Mouse (Mus musculus): Measurements from ENCODE around the gene Tnfsf4. TPM values are rescaled to one million over a fixed set of nuclear protein-coding genes. Genes with fewer than 3 reads are reported as not detected.

Gene Tnfsf4
- polyA plus RNA-seq, 1 experiment from 2014 or later: not detected

- Histone ChIP-seq H3K4me3 (no peak overlapping the region), H3K9me3 (no peaks in the 10 kb centered on the region), H3K27ac (peak overlapping the region; percentile 63), H3K36me3 (no peaks in the 10 kb centered on the region), H3K9ac (no peak overlapping the region), H3K4me1 (peaks cover 18% of the 10 kb centered on the region), H3K4me2 (no peak overlapping the region), H3K27me3 (no peaks in the 10 kb centered on the region)
- 30% methylated on average over 2 of the region's 2 CpGs for WGBS
- peak; percentile 85; the same call in 1 of the 2 replicates for ATAC-seq (ENCODE audit: borderline replicate concordance, extremely low read depth, low FRiP score, low TSS enrichment)
Observed at GRCm38 (mm10) chr1:161463388-161464085, 68.3 kb downstream of the Tnfsf4 start.

Other genes with a start within 250 kb of the Tnfsf4 start
- not detected in 2 replicates for gene Tex50, start 236.1 kb upstream of the Tnfsf4 start, polyA plus RNA-seq (2015; fragmentation: Nextera tagmentation; extraction: Ambion mirVana)
- gene Prdx6, start 144.2 kb upstream of the Tnfsf4 start, polyA plus RNA-seq (2015; fragmentation: Nextera tagmentation; extraction: Ambion mirVana): 529 TPM in 2 replicates
- 0.09 TPM in 1 of 2 replicates, not detected in the other for gene Tnfsf18, start 99.2 kb downstream of the Tnfsf4 start, polyA plus RNA-seq (2015; fragmentation: Nextera tagmentation; extraction: Ambion mirVana)

Measured in lung, embryonic 15.5 days (tissue).